Mouse (Mus musculus) embryonic fibroblast, embryonic 13.5 days (primary cell): ENCODE measurements around the gene Ppp4c.

Source experiments
- CTCF ChIP-seq: IDR thresholded peaks from 2 replicates; pipeline ENCODE4 v1.5.1; 2011; ENCODE audit warnings: mild to moderate bottlenecking, control low read depth, low read length, moderate library complexity, borderline replicate concordance; ENCODE audit not compliant: insufficient read depth
- POLR2A ChIP-seq: IDR thresholded peaks from 2 replicates; pipeline ENCODE4 v1.6.1; 2011; ENCODE audit warnings: low read depth, mild to moderate bottlenecking, control low read depth, low read length, moderate library complexity

- TF ChIP-seq POLR2A (no peak), CTCF (no peak)
Measured at GRCm38 (mm10) chr7:126781661-126782370, 10.5 kb downstream of the Ppp4c start.
